Mouse (Mus musculus) cerebellum, adult 9-10 months (tissue): ENCODE data around the gene Adsl.
"Not testable (repeated sequence)": the region's sequence is repeated elsewhere in the genome, so short reads cannot be mapped to it uniquely, and the experiment has no call there.

Source experiments
- DNase-seq: peaks from one replicate; pipeline ENCODE4 v3.0.0; 2022

The Adsl gene

GRCm38 (mm10) chr15:80948145-80949135, at the start of gene Adsl:
TSS of gene Adsl (plus strand) at chr15:80948490.
- peak; percentile 86 for DNase-seq

GRCm38 (mm10) chr15:80899806-80900205, 48.5 kb upstream of the Adsl start:
- no peak for DNase-seq

- DNase-seq = no peak
Measured at GRCm38 (mm10) chr15:80901806-80902513, 46.3 kb upstream of the Adsl start.

- DNase-seq = not testable (repeated sequence)
Measured at GRCm38 (mm10) chr15:80904776-80905175, 43.5 kb upstream of the Adsl start.

GRCm38 (mm10) chr15:80910183-80910582, 38.1 kb upstream of the Adsl start:
- no peak for DNase-seq

- no peak for DNase-seq
Measured at GRCm38 (mm10) chr15:80910790-80911531, 37.3 kb upstream of the Adsl start.

GRCm38 (mm10) chr15:80912175-80912574, 36.1 kb upstream of the Adsl start:
- no peak for DNase-seq

GRCm38 (mm10) chr15:80913803-80914202, 34.5 kb upstream of the Adsl start:
- DNase-seq = no peak

- peak; percentile 31 for DNase-seq
Measured at GRCm38 (mm10) chr15:80915850-80916249, 32.4 kb upstream of the Adsl start.

- DNase-seq = peak; percentile 46
Measured at GRCm38 (mm10) chr15:80916621-80917020, 31.7 kb upstream of the Adsl start.

GRCm38 (mm10) chr15:80920346-80920745, 27.9 kb upstream of the Adsl start:
- no peak for DNase-seq

- no peak for DNase-seq
Measured at GRCm38 (mm10) chr15:80921781-80922180, 26.5 kb upstream of the Adsl start.

GRCm38 (mm10) chr15:80924211-80924610, 24.1 kb upstream of the Adsl start:
- DNase-seq = no peak

- DNase-seq = no peak
Measured at GRCm38 (mm10) chr15:80928811-80929355, 19.4 kb upstream of the Adsl start.

- no peak for DNase-seq
Measured at GRCm38 (mm10) chr15:80930048-80930571, 18.2 kb upstream of the Adsl start.

- not testable (repeated sequence) for DNase-seq
Measured at GRCm38 (mm10) chr15:80930676-80931320, 17.5 kb upstream of the Adsl start.

- DNase-seq = no peak
Measured at GRCm38 (mm10) chr15:80931345-80931960, 16.8 kb upstream of the Adsl start.

- no peak for DNase-seq
Measured at GRCm38 (mm10) chr15:80934841-80935240, 13.4 kb upstream of the Adsl start.

GRCm38 (mm10) chr15:80936686-80937085, 11.6 kb upstream of the Adsl start:
- DNase-seq = no peak

- no peak for DNase-seq
Measured at GRCm38 (mm10) chr15:80938615-80939014, 9.7 kb upstream of the Adsl start.

GRCm38 (mm10) chr15:80939401-80939800, 8.9 kb upstream of the Adsl start:
- no peak for DNase-seq
